ENCODE assay signal across 12 mouse cellular contexts in genomic region chr5:146193360-146193759, GRCm38 (mm10).
DNase-seq lines count a peak whose midpoint lies in the region; ATAC-seq lines count a peak whose summit lies in the region.
"Had no signal": no experiment of that assay in that cellular context is flagged by ENCODE, and none has a peak within 500 bp of the region (broad histone marks: within the 10 kb centered on the region; RNA-seq: fewer than 3 reads in every experiment).

No protein-coding gene starts in this region.

- no peak for ATAC-seq in cerebellum, adult (ENCODE audit: insufficient number of reproducible peaks, low FRiP score, low TSS enrichment)
- ATAC-seq: forebrain, embryonic 13.5 days; forebrain, embryonic 15.5 days; forebrain, postnatal 0 days had no signal

- peak; percentile 42 to 45 for DNase-seq in cerebellum, adult 18-20 months
- DNase-seq in cerebellum, adult 8-10 months = no peak
- DNase-seq in cerebellum, adult 9-11 months = peak; percentile 53
- peak; percentile 33 to 55 for DNase-seq in cerebellum, postnatal 25 days
- no peak for DNase-seq in lung, postnatal 36 days
- DNase-seq: adrenal gland, adult 2 months; adrenal gland, postnatal 10 days; adrenal gland, postnatal 25 days; forebrain, postnatal 0 days had no signal

Comparison
In these comparisons a context has a peak if more than half of its experiments do, and no peak if none do; other contexts are left out.
1. DNase-seq: peak in cerebellum, adult 18-20 months (2 of 2), cerebellum, adult 9-11 months (single experiment) and cerebellum, postnatal 25 days (2 of 2); none in cerebellum, adult 8-10 months (single experiment) and lung, postnatal 36 days (single experiment).